Mouse (Mus musculus): ENCODE data around the gene Foxa2. TPM values are rescaled to one million over a fixed set of nuclear protein-coding genes. Genes with fewer than 3 reads are reported as not detected.

The Foxa2 gene
- total and polyA plus RNA-seq, 3 experiments = 0.35 TPM; not detected in 2

GRCm38 (mm10) chr2:148082283-148082682 is 35.5 kb upstream of the Foxa2 start:
- peaks cover 2% of the 10 kb centered on the region; the same call in 1 of the 2 replicates for H3K27me3 ChIP-seq (ENCODE audit: control insufficient read depth, insufficient read depth, low read length)
- H3K36me3 ChIP-seq (ENCODE audit: control insufficient read depth, insufficient read depth, low read length) = no peaks in the 10 kb centered on the region
- peak; percentile 40 to 46 for DNase-seq
- H3K4me1 ChIP-seq (ENCODE audit: control insufficient read depth, insufficient read depth, low read length) = no peaks in the 10 kb centered on the region
- H3K79me2 ChIP-seq (replicated peaks; ENCODE audit: control insufficient read depth, insufficient read depth, low read length) = no peaks in the 10 kb centered on the region
- intact Hi-C loops (cut with DNase I) = no loop called here
- no peak overlapping the region for H3K9ac ChIP-seq (ENCODE audit: low read depth, low read length)
- no peak overlapping the region for H3K4me3 ChIP-seq
- TF ChIP-seq EP300 (IDR thresholded peaks at IDR 0.05; ENCODE audit: insufficient read depth, low read depth, low read length) (no peak), CTCF (IDR thresholded peaks at IDR 0.05) (peak; percentile 83)
- WGBS = 8% methylated on average over 8 of the region's 8 CpGs
- no peak overlapping the region for H3K27ac ChIP-seq

GRCm38 (mm10) chr2:148060705-148061104 is 13.9 kb upstream of the Foxa2 start:
- WGBS = 70% methylated on average over 6 of the region's 6 CpGs
- Histone ChIP-seq H3K27ac (no peak overlapping the region), H3K9ac (ENCODE audit: low read depth, low read length) (no peak overlapping the region), H3K79me2 (replicated peaks; ENCODE audit: control insufficient read depth, insufficient read depth, low read length) (no peaks in the 10 kb centered on the region), H3K36me3 (ENCODE audit: control insufficient read depth, insufficient read depth, low read length) (no peaks in the 10 kb centered on the region), H3K27me3 (ENCODE audit: control insufficient read depth, insufficient read depth, low read length) (no peaks in the 10 kb centered on the region), H3K4me3 (no peak overlapping the region), H3K4me1 (ENCODE audit: control insufficient read depth, insufficient read depth, low read length) (no peaks in the 10 kb centered on the region)
- TF ChIP-seq EP300 (IDR thresholded peaks at IDR 0.05; ENCODE audit: insufficient read depth, low read depth, low read length) (no peak), POLR2A (IDR thresholded peaks at IDR 0.05; ENCODE audit: insufficient read depth, low read depth, low read length) (no peak), CTCF (IDR thresholded peaks at IDR 0.05) (no peak)
- intact Hi-C loops (cut with DNase I) = no loop called here
- no peak for DNase-seq

GRCm38 (mm10) chr2:148053411-148053810 is 6.6 kb upstream of the Foxa2 start:
- H3K79me2 ChIP-seq (replicated peaks; ENCODE audit: control insufficient read depth, insufficient read depth, low read length) = no peaks in the 10 kb centered on the region
- no peaks in the 10 kb centered on the region for H3K36me3 ChIP-seq (ENCODE audit: control insufficient read depth, insufficient read depth, low read length)
- WGBS = 10% methylated on average over 6 of the region's 6 CpGs
- H3K9ac ChIP-seq (ENCODE audit: low read depth, low read length) = no peak overlapping the region
- no peak overlapping the region for H3K4me3 ChIP-seq
- no peak for DNase-seq
- no peak for TF ChIP-seq EP300 (IDR thresholded peaks at IDR 0.05; ENCODE audit: insufficient read depth, low read depth, low read length)
- no peak for TF ChIP-seq CTCF (IDR thresholded peaks at IDR 0.05)
- TF ChIP-seq POLR2A (IDR thresholded peaks at IDR 0.05; ENCODE audit: insufficient read depth, low read depth, low read length) = no peak
- peaks cover 11% of the 10 kb centered on the region for H3K27me3 ChIP-seq (ENCODE audit: control insufficient read depth, insufficient read depth, low read length)
- no peak overlapping the region for H3K27ac ChIP-seq
- no peaks in the 10 kb centered on the region for H3K4me1 ChIP-seq (ENCODE audit: control insufficient read depth, insufficient read depth, low read length)
- intact Hi-C loops (cut with DNase I) = no loop called here

- Histone ChIP-seq H3K4me1 (ENCODE audit: control insufficient read depth, insufficient read depth, low read length) (peaks cover 1% of the 10 kb centered on the region; the same call in 1 of the 2 replicates), H3K27ac (no peak overlapping the region), H3K27me3 (ENCODE audit: control insufficient read depth, insufficient read depth, low read length) (peaks cover 38% of the 10 kb centered on the region), H3K79me2 (replicated peaks; ENCODE audit: control insufficient read depth, insufficient read depth, low read length) (no peaks in the 10 kb centered on the region), H3K36me3 (ENCODE audit: control insufficient read depth, insufficient read depth, low read length) (no peaks in the 10 kb centered on the region), H3K9ac (ENCODE audit: low read depth, low read length) (no peak overlapping the region), H3K4me3 (peak overlapping the region; percentile 15; the same call in 1 of the 2 replicates)
- peak; percentile 47 to 76 for DNase-seq
- WGBS = 2% methylated on average over 41 of the region's 41 CpGs
- intact Hi-C loops (cut with DNase I) = loop anchor here (2.0 to 10.0 kb wide), 3 partner anchors 202 to 674 kb away; no protein-coding TSS in a partner anchor
- TF ChIP-seq EP300 (IDR thresholded peaks at IDR 0.05; ENCODE audit: insufficient read depth, low read depth, low read length) (no peak), POLR2A (IDR thresholded peaks at IDR 0.05; ENCODE audit: insufficient read depth, low read depth, low read length) (no peak), CTCF (IDR thresholded peaks at IDR 0.05) (peak; percentile 81)
These were observed 1.8 kb upstream of the Foxa2 start for GRCm38 (mm10) chr2:148048484-148049129.

GRCm38 (mm10) chr2:148047611-148048010 is 842 bp upstream of the Foxa2 start:
- intact Hi-C loops (cut with DNase I) = loop anchor here (2.0 to 10.0 kb wide), 3 partner anchors 201 to 673 kb away; no protein-coding TSS in a partner anchor
- Histone ChIP-seq H3K79me2 (replicated peaks; ENCODE audit: control insufficient read depth, insufficient read depth, low read length) (no peaks in the 10 kb centered on the region), H3K4me3 (no peak overlapping the region), H3K4me1 (ENCODE audit: control insufficient read depth, insufficient read depth, low read length) (peaks cover 1% of the 10 kb centered on the region; the same call in 1 of the 2 replicates), H3K36me3 (ENCODE audit: control insufficient read depth, insufficient read depth, low read length) (no peaks in the 10 kb centered on the region), H3K27ac (no peak overlapping the region), H3K9ac (ENCODE audit: low read depth, low read length) (no peak overlapping the region), H3K27me3 (ENCODE audit: control insufficient read depth, insufficient read depth, low read length) (peaks cover 37% of the 10 kb centered on the region)
- 10% methylated on average over 8 of the region's 8 CpGs for WGBS
- no peak for TF ChIP-seq POLR2A (IDR thresholded peaks at IDR 0.05; ENCODE audit: insufficient read depth, low read depth, low read length)
- TF ChIP-seq EP300 (IDR thresholded peaks at IDR 0.05; ENCODE audit: insufficient read depth, low read depth, low read length) = no peak
- TF ChIP-seq CTCF (IDR thresholded peaks at IDR 0.05) = no peak
- no peak for DNase-seq

Measured in heart, adult 2 months (tissue).